Mouse (Mus musculus) heart, adult 2 months (tissue): ENCODE measurements at regions not wholly inside any gene's neighbourhood (a gene's known extent, or its start where the extent isn't known, plus 50 kb on each side); places are given as distances from the start of the nearest gene placed in this dataset.
"Not testable (repeated sequence)": the region's sequence is repeated elsewhere in the genome, so short reads cannot be mapped to it uniquely, and the experiment has no call there.

Experiments used
- DNase-seq, 2 experiments: peaks; one replicate each; pipeline ENCODE4 v3.0.0; 2021
- H3K27ac ChIP-seq: fragments of 200-600 bp; 2 replicates; pipeline ENCODE4 v1.8.1; 2022
- H3K27me3 ChIP-seq: fragments of 200-500 bp; 2 replicates; pipeline ENCODE4 v1.6.1; 2012; ENCODE audit warnings: mild to moderate bottlenecking, low read length, inconsistent platforms, mixed read lengths; ENCODE audit not compliant: control insufficient read depth, insufficient read depth
- H3K36me3 ChIP-seq: fragments of 200-500 bp; 2 replicates; pipeline ENCODE4 v1.6.1; 2012; ENCODE audit warnings: low read length, inconsistent platforms; ENCODE audit not compliant: control insufficient read depth, insufficient read depth
- H3K4me1 ChIP-seq: fragments of 200-500 bp; 2 replicates; pipeline ENCODE4 v1.6.1; 2011; ENCODE audit warnings: low read length; ENCODE audit not compliant: control insufficient read depth, insufficient read depth
- H3K4me3 ChIP-seq: fragments of 200-600 bp; 2 replicates; pipeline ENCODE4 v1.8.1; 2022
- H3K79me2 ChIP-seq: fragments of 200-500 bp; replicated peaks from 2 replicates; pipeline ENCODE4 v1.6.1; 2012; ENCODE audit warnings: mild to moderate bottlenecking, inconsistent platforms, low read length, moderate library complexity, mixed read lengths; ENCODE audit not compliant: control insufficient read depth, insufficient read depth
- H3K9ac ChIP-seq: fragments of 200-500 bp; 2 replicates; pipeline ENCODE4 v1.6.1; 2012; ENCODE audit warnings: low read depth, mild to moderate bottlenecking, control low read depth, inconsistent platforms, low read length, mixed read lengths
- CTCF ChIP-seq: fragments of 200-600 bp; IDR thresholded peaks from 2 replicates; pipeline ENCODE4 v1.8.1; 2022; ENCODE audit warnings: antibody characterized with exemption, mild to moderate bottlenecking, moderate library complexity
- WGBS: fragments of 180-500 bp; shearing (Covaris S2); methylation state at CpG from one replicate; pipeline ENCODE4 v1.1.7; 2018; 5-methylcytosine and 5-hydroxymethylcytosine counted together
- intact Hi-C: fragments of 180-260 bp; cut with DNase I; formaldehyde crosslinking; loops from one replicate; pipeline ENCODE4 v1.15.1; 2025
- microRNA-seq, 2 experiments: library from miRNA; unstranded; fragments of <30 nt; microRNA quantifications; one replicate each; pipeline ENCODE4 v1.2.0; 2021

DNA sequence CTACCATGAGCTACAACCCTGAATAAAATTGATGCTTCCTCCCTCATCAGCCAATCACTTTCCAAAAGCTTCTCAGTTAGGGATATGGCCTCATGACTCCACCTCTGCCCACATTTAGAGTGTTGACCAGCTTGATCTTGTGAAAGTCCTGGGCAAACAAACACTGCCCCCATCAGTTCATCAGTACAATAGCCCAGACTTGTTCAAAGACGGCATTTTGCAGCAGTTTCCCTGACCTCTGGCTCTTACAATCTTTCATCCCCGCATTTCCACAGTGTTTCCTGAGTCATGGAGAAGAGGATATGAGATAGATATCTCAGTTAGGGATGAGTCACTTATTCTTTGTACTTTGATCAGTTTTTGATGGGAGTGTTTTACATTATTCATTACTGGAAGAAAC is 203.5 kb upstream of the Asrgl1 start:
- WGBS: 30% methylated on average over 2 of the region's 2 CpGs
- H3K27ac ChIP-seq, H3K36me3 ChIP-seq, intact Hi-C loops, DNase-seq, H3K27me3 ChIP-seq, H3K79me2 ChIP-seq, H3K4me3 ChIP-seq, H3K9ac ChIP-seq, H3K4me1 ChIP-seq: not testable (repeated sequence)
- peak; percentile 42 for TF ChIP-seq CTCF

DNA sequence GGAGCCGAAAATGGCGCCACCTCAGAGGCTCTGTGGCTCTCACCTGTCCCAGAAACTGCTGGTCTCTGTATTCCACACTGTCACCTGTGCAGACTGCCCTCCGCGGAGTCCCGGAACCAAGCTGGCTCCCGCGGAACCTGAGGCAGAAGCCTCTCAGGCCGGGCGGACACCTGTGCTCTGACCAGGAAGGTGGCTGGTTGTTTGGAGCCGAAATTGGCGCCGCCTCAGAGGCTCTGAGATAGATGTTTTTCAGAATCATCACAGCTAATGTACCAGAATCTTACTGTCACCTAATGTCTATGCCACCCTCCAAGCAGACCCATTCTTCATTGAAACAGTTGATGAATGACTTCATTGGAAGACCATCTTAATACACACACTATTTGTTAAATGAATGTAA is 202.0 kb upstream of the Asrgl1 start:
- H3K4me1 ChIP-seq, H3K79me2 ChIP-seq, H3K9ac ChIP-seq, intact Hi-C loops, DNase-seq, H3K4me3 ChIP-seq, H3K27ac ChIP-seq, H3K27me3 ChIP-seq, H3K36me3 ChIP-seq: not testable (repeated sequence)
- WGBS: 91% methylated on average over 12 of the region's 12 CpGs

DNA sequence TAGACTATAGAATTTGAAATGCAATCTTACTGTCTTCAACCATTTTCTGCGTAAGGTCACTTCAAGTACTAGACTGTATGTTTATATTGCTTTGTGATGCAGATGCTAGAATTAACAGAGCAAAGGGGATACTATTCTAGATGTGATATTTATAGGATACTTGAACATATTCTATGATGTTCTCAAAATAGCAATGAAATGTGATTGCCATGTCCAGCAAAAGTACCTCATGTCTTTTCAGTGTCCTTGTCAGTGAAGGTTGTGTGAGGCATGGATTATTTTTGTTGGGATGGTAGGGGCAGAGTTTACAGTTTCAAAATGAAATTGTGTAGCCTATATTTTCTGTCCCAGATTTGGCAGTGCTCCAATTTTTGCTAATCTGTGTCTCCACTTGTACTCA is 182.5 kb upstream of the Asrgl1 start:
- intact Hi-C loops, H3K4me3 ChIP-seq, DNase-seq, H3K36me3 ChIP-seq, H3K27me3 ChIP-seq, H3K79me2 ChIP-seq, H3K9ac ChIP-seq, H3K4me1 ChIP-seq: not testable (repeated sequence)
- H3K27ac ChIP-seq: peak overlapping the region; percentile 69
- WGBS: 73% methylated on average over 1 of the region's 1 CpGs

DNA sequence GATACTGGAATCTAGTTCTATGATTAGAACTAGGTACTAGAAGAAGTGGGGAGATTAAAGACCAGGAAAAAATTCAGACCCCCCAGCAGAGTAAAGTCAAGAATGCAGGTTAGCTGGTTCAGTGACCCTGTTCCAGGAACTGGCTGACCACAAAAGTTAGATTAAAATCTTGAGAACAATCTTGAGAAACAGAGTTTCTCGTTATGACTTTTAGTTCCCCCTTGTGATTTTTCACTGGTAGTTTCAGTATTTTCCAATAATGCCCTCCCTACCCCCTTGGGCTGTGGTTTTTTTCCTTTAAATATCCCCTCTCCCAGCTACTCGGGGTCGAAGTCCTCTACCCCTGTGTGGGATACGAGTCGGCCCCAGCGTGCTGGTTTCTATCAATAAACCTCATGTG is 180.7 kb upstream of the Asrgl1 start:
- DNase-seq, H3K36me3 ChIP-seq, H3K27ac ChIP-seq, H3K27me3 ChIP-seq, H3K79me2 ChIP-seq, H3K9ac ChIP-seq, H3K4me3 ChIP-seq, H3K4me1 ChIP-seq, intact Hi-C loops: not testable (repeated sequence)
- WGBS: 81% methylated on average over 6 of the region's 6 CpGs

DNA sequence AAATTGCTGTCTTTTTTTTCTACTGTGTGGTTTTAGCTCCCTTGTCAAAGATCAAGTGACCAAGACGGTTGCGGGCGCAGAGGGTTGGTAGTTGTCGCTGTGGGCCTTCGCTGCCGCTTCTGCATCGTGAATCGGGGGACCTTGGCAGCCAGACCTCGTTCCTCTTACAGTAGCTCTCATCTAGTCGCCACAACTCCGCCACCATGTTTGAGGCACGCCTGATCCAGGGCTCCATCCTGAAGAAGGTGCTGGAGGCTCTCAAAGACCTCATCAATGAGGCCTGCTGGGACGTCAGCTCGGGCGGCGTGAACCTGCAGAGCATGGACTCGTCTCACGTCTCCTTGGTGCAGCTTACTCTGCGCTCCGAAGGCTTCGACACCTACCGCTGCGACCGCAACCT is 147.7 kb upstream of the Asrgl1 start:
- peak; percentile 31 to 60 for DNase-seq
- H3K36me3 ChIP-seq, H3K79me2 ChIP-seq, H3K4me1 ChIP-seq, H3K27ac ChIP-seq, intact Hi-C loops, H3K9ac ChIP-seq, H3K27me3 ChIP-seq: not testable (repeated sequence)
- WGBS: 87% methylated on average over 24 of the region's 24 CpGs
- peak overlapping the region; percentile 30 for H3K4me3 ChIP-seq

DNA sequence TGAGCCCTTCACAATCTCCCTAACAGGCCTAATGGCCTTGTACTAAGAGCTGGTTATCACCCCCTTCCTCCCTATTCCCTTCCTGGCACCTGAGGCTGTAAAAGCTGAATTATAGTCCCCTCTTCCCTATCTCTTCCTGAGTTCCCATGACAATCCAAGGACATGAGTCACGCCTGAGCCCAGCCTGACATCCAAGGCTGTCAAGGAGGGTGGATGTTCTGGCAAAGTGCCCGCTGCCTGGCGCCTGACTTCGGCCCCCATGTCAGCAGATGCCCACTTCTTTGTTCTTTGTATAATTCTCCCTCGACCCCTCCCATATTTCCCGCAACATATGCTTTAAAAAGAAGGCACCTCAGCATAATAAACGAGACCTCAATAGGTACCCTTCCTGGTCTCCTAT is 99.2 kb upstream of the Asrgl1 start:
- H3K27ac ChIP-seq, intact Hi-C loops, DNase-seq, H3K9ac ChIP-seq, H3K27me3 ChIP-seq, H3K4me3 ChIP-seq, H3K79me2 ChIP-seq, H3K4me1 ChIP-seq, H3K36me3 ChIP-seq: not testable (repeated sequence)
- WGBS: 43% methylated on average over 7 of the region's 7 CpGs

Small RNA genes lying in the stretch of these regions (microRNA-seq; reads per million reads assigned to microRNA genes)
- 0 reads per million in 2 experiments for gene Gm24543
